Mouse (Mus musculus) midbrain, embryonic 16.5 days (tissue): Measurements from ENCODE around the gene Borcs8. TPM values are rescaled to one million over a fixed set of nuclear protein-coding genes. Genes with fewer than 3 reads are reported as not detected.
A peak's percentile ranks its signal among the peaks of the same experiment; 100 is the strongest.

Experiments
- ATAC-seq: fragments of 200-750 bp; cut with Nextera tagmentation; 2 replicates; pipeline ENCODE4 v1.8.0; 2017; ENCODE audit warnings: moderate TSS enrichment
- H3K27ac ChIP-seq: fragments of 300-500 bp; sonication (generic); 2 replicates; pipeline ENCODE4 v1.5.1; 2014; ENCODE audit warnings: mild to moderate bottlenecking, low read length, mixed read lengths
- H3K27me3 ChIP-seq: fragments of 300-500 bp; sonication (generic); 2 replicates; pipeline ENCODE4 v1.6.1; 2014; ENCODE audit warnings: low read depth, low read length, mixed read lengths; ENCODE audit not compliant: control insufficient read depth, insufficient read depth
- H3K36me3 ChIP-seq: fragments of 300-500 bp; sonication (generic); 2 replicates; pipeline ENCODE4 v1.6.1; 2014; ENCODE audit warnings: mild to moderate bottlenecking, low read length, moderate library complexity, mixed read lengths; ENCODE audit not compliant: control insufficient read depth, insufficient read depth
- H3K4me1 ChIP-seq: fragments of 300-500 bp; sonication (generic); 2 replicates; pipeline ENCODE4 v1.6.1; 2014; ENCODE audit warnings: mild to moderate bottlenecking, low read length, mixed read lengths; ENCODE audit not compliant: control insufficient read depth, insufficient read depth
- H3K4me2 ChIP-seq: fragments of 300-500 bp; sonication (generic); 2 replicates; pipeline ENCODE4 v1.6.1; 2014; ENCODE audit warnings: mild to moderate bottlenecking, low read length, mixed read lengths
- H3K4me3 ChIP-seq: fragments of 300-500 bp; sonication (generic); 2 replicates; pipeline ENCODE4 v1.5.1; 2014; ENCODE audit warnings: low read depth, mild to moderate bottlenecking, low read length, moderate library complexity, mixed read lengths
- H3K9ac ChIP-seq: fragments of 300-500 bp; sonication (generic); 2 replicates; pipeline ENCODE4 v1.6.1; 2014; ENCODE audit warnings: low read depth, low read length, mixed read lengths
- H3K9me3 ChIP-seq: fragments of 300-500 bp; sonication (generic); replicated peaks from 2 replicates; pipeline ENCODE4 v1.6.1; 2014; ENCODE audit warnings: mild to moderate bottlenecking, low read length, mixed read lengths; ENCODE audit not compliant: control insufficient read depth, poor library complexity, severe bottlenecking
- WGBS: fragments of 180-500 bp; shearing (Covaris S2); extraction: QIAGEN DNeasy Blood & Tissue Kit; methylation state at CpG from one replicate; pipeline ENCODE4 v1.1.7; 2014; 5-methylcytosine and 5-hydroxymethylcytosine counted together
- polyA plus RNA-seq: library from polyadenylated mRNA; unstranded; fragments of >200 nt; fragmentation: Nextera tagmentation; extraction: Ambion mirVana; gene quantifications from 2 replicates; pipeline ENCODE4 v1.2.1, GENCODE M21; 2015

Gene Borcs8
- 48.7 and 55.5 TPM in 2 replicates for polyA plus RNA-seq

GRCm38 (mm10) chr8:70139026-70139857, at the start of gene Borcs8, which contains the start of the genes Rfxank and Mef2b:
Borcs8 (plus strand) TSS chr8:70139499.
Rfxank (minus strand) TSS chr8:70139154.
Mef2b (plus strand) TSS chr8:70139711.
- 0% methylated on average over 46 of the region's 46 CpGs for WGBS
- Histone ChIP-seq H3K4me2 (peak within 1 kb of the TSS; percentile 93), H3K27me3 (no peaks in the 10 kb centered on the region), H3K27ac (peak within 1 kb of the TSS; percentile 87), H3K36me3 (peaks cover 14% of the 10 kb centered on the region), H3K9ac (peak within 1 kb of the TSS; percentile 74), H3K4me3 (peak within 1 kb of the TSS; percentile 67), H3K9me3 (no peaks in the 10 kb centered on the region), H3K4me1 (peaks cover 21% of the 10 kb centered on the region)
- ATAC-seq, result peak; percentile 96

DNA sequence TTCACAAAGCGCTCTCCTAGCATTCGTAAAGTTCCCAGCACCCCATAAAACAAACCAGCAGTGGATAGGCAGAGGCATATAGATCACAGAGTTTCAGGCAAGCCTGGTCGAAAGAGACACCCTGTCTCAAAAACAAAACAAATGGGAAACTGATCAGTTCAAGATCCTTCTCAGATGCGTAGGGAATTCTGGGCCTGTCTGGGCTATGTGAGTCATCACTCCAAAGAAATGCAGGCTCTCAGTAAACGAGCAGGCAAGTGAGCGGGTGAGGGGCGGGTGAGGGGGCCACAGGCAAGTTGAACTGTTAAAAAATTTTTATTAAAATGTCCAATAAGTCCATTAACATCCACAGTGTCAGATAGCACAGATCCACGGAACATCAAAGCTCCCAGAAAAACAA, 46.5 kb upstream of the Borcs8 start:
- no peak overlapping the region for H3K27ac ChIP-seq
- 61% methylated on average over 8 of the region's 8 CpGs for WGBS
- H3K27me3 ChIP-seq, result peaks cover 3% of the 10 kb centered on the region
- H3K4me3 ChIP-seq, result no peak overlapping the region
- peaks cover 23% of the 10 kb centered on the region for H3K4me1 ChIP-seq
- no peak overlapping the region for H3K4me2 ChIP-seq
- no peaks in the 10 kb centered on the region for H3K9me3 ChIP-seq
- H3K36me3 ChIP-seq, result peaks cover 34% of the 10 kb centered on the region
- H3K9ac ChIP-seq, result no peak overlapping the region
- no peak for ATAC-seq

DNA sequence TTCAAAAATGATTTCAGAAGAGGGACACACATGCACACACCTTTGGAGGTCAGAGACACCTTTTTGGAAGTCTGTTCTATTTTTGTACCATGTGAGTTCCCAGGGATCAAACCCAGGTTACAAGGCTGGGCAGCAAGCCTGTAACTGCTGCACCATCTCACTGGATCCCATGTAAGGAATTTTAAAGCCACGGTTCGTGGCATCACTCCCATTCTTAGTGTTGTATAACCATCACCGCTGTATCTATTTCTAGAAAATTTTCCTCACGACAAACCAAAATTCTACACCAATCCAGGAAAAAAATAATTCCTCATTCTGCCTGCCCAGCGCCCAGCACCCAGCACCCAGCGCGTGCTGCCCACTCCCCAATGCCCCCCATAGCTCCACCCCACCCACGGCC, 40.0 kb upstream of the Borcs8 start:
- H3K4me1 ChIP-seq, result no peaks in the 10 kb centered on the region
- H3K27ac ChIP-seq, result no peak overlapping the region
- H3K9ac ChIP-seq, result no peak overlapping the region
- H3K4me3 ChIP-seq, result no peak overlapping the region
- WGBS, result 84% methylated on average over 8 of the region's 8 CpGs
- H3K36me3 ChIP-seq, result peaks cover 75% of the 10 kb centered on the region
- no peaks in the 10 kb centered on the region for H3K27me3 ChIP-seq
- no peaks in the 10 kb centered on the region for H3K9me3 ChIP-seq
- no peak for ATAC-seq
- H3K4me2 ChIP-seq, result no peak overlapping the region

DNA sequence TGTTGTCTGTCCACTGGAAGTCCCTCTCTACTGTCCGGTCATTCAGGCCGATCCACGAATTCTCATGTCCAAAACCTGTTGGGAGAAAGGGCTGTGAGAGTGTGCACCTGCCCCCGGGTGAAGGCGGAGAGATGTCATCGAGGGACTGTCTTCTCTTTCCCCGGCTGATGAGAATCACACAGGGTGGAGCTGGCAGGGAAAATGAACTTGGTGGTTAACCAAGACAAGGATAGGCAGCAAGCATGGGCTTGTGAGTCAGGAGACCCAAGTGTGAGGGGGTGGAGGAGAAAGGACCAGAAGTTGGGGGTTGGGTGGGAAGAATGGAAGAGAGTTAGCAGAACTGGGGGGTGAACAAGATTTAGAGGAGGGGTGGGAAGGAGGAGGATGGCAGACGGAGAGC, 39.1 kb upstream of the Borcs8 start:
- Histone ChIP-seq H3K4me2 (no peak overlapping the region), H3K4me3 (no peak overlapping the region), H3K9me3 (no peaks in the 10 kb centered on the region), H3K4me1 (0 out of 2 replicates have a peak, but pooled peaks cover 4% of the 10 kb centered on the region), H3K27ac (no peak overlapping the region), H3K27me3 (no peaks in the 10 kb centered on the region), H3K36me3 (peaks cover 71% of the 10 kb centered on the region), H3K9ac (no peak overlapping the region)
- 91% methylated on average over 8 of the region's 8 CpGs for WGBS
- ATAC-seq, result no peak

- Histone ChIP-seq H3K4me2 (no peak overlapping the region), H3K27me3 (no peaks in the 10 kb centered on the region), H3K4me1 (0 out of 2 replicates have a peak, but pooled peaks cover 4% of the 10 kb centered on the region), H3K9me3 (no peaks in the 10 kb centered on the region), H3K36me3 (peaks cover 63% of the 10 kb centered on the region), H3K9ac (no peak overlapping the region), H3K4me3 (no peak overlapping the region), H3K27ac (no peak overlapping the region)
- no peak for ATAC-seq
- WGBS, result 22% methylated on average over 6 of the region's 6 CpGs
These were observed 34.8 kb upstream of the Borcs8 start for GRCm38 (mm10) chr8:70104506-70104905.

- 77% methylated on average over 7 of the region's 7 CpGs for WGBS
These were observed 34.4 kb upstream of the Borcs8 start for GRCm38 (mm10) chr8:70104922-70105321.

GRCm38 (mm10) chr8:70110451-70110850, 28.8 kb upstream of the Borcs8 start:
- no peak for ATAC-seq
- Histone ChIP-seq H3K27me3 (no peaks in the 10 kb centered on the region), H3K4me2 (no peak overlapping the region), H3K4me1 (peaks cover 10% of the 10 kb centered on the region), H3K36me3 (peaks cover 61% of the 10 kb centered on the region), H3K4me3 (no peak overlapping the region), H3K27ac (no peak overlapping the region), H3K9ac (no peak overlapping the region), H3K9me3 (no peaks in the 10 kb centered on the region)
- 94% methylated on average over 2 of the region's 2 CpGs for WGBS

More at GRCm38 (mm10) chr8:70104922-70105321, 34.4 kb upstream of the Borcs8 start:
- Histone ChIP-seq H3K4me1 (0 out of 2 replicates have a peak, but pooled peaks cover 4% of the 10 kb centered on the region), H3K9me3 (no peaks in the 10 kb centered on the region), H3K27me3 (no peaks in the 10 kb centered on the region), H3K36me3 (peaks cover 63% of the 10 kb centered on the region), H3K9ac (no peak overlapping the region), H3K4me2 (no peak overlapping the region), H3K27ac (no peak overlapping the region), H3K4me3 (no peak overlapping the region)
- ATAC-seq, result no peak

GRCm38 (mm10) chr8:70111192-70111795, 28.0 kb upstream of the Borcs8 start:
- H3K27ac ChIP-seq, result no peak overlapping the region
- no peaks in the 10 kb centered on the region for H3K9me3 ChIP-seq
- ATAC-seq, result no peak
- peaks cover 10% of the 10 kb centered on the region for H3K4me1 ChIP-seq
- no peak overlapping the region for H3K9ac ChIP-seq
- no peaks in the 10 kb centered on the region for H3K27me3 ChIP-seq
- H3K36me3 ChIP-seq, result peaks cover 67% of the 10 kb centered on the region
- H3K4me3 ChIP-seq, result no peak overlapping the region
- WGBS, result 60% methylated on average over 23 of the region's 23 CpGs
- H3K4me2 ChIP-seq, result no peak overlapping the region
